Mouse (Mus musculus): ENCODE measurements at regions not wholly inside any gene's neighbourhood (a gene's known extent, or its start where the extent isn't known, plus 50 kb on each side); places are given as distances from the start of the nearest gene placed in this dataset.

DNA sequence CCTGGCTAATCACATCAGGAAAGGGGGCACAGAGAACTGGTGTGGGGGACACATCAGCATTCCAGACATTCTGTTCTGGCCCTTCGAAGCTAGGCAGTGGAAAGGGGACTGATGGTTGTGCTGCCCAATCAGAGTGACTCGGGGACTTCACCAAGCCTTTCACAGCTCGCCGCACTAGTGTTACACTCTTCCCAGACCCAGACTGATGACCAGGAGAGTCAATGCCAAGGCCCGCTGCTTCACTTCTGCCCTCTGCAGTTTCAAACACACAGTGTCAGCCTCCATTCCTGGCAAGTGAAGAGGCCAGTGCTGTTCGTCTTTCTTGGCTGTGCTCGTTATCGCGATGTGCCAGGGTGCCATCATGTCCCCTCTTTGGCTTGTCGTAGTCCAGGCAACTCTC lies 121.7 kb upstream of the Gm10181 start:
- Histone ChIP-seq H3K4me3 (no peak overlapping the region), H3K4me1 (replicated peaks) (peaks cover 12% of the 10 kb centered on the region; the same call in 1 of the 2 replicates), H3K9me3 (no peaks in the 10 kb centered on the region), H3K27me3 (ENCODE audit: insufficient read depth, poor library complexity, severe bottlenecking) (no peaks in the 10 kb centered on the region), H3K27ac (no peak overlapping the region), H3K36me3 (no peaks in the 10 kb centered on the region)
- WGBS: 77% methylated on average over 10 of the region's 10 CpGs
- no peak for DNase-seq (ENCODE audit: low spot score)

DNA sequence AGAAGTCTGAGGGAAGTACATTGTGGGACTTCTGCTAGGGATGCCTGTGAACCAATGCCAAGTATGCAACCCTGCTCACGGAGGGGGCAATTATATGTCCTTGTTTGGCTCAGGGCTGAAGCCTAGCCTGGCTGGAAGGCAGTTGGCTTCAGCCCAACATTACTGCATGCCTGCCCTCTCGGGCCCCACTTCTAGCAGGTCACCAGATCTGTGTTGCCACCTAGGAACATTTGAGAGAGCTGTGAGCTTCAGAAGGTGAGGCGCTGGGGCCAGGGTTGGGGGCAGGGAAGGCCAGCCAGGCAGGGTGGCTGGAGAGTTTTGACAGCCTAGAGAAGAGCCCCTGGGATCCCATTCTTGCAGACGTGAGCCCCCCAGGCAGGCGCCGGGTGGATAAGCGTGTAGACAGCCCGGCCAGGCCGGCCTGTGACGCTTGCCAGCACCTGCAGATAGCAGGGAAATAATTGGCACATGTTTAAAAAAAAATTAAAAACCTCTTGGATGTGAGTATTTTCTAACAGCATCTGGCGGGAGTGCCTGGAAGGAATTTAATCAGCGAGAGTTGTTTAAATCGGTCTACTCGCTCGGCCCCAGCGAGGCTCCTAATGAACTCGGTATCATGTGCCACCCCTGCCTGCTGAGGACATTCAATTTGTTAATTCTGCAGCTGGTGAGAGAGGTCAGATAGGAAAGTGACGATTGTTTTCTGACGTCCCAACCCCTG lies 115.0 kb upstream of the Gm10181 start:
- no peaks in the 10 kb centered on the region for H3K36me3 ChIP-seq
- peak overlapping the region; percentile 70; the same call in 1 of the 2 replicates for H3K27ac ChIP-seq
- H3K27me3 ChIP-seq (ENCODE audit: insufficient read depth, poor library complexity, severe bottlenecking): peaks cover 13% of the 10 kb centered on the region
- H3K4me1 ChIP-seq (replicated peaks): peaks cover 21% of the 10 kb centered on the region
- WGBS: 10% methylated on average over 19 of the region's 19 CpGs
- peak overlapping the region; percentile 20 for H3K4me3 ChIP-seq
- no peaks in the 10 kb centered on the region for H3K9me3 ChIP-seq
- peak; percentile 23 for DNase-seq (ENCODE audit: low spot score)

DNA sequence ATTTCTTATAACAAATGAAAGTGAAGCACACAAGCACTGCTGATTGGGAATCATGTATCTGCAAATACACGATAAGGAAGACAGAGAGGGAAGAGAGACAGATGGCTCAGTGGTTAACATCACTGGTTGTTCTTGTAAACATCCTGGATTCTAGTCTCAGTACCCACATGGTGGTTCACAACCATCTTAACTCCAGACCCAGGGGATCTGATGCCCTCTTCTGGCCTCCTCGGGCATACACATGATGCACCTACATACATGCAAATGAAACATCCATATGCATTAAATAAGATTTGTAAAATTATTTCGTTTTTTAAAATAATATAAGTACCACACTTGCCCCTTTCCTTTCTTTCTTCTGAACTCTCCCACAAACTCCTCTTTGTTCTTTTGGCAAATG lies 106.4 kb upstream of the Gm10181 start:
- Histone ChIP-seq H3K36me3 (no peaks in the 10 kb centered on the region), H3K27ac (no peak overlapping the region), H3K27me3 (ENCODE audit: insufficient read depth, poor library complexity, severe bottlenecking) (no peaks in the 10 kb centered on the region), H3K4me1 (replicated peaks) (no peaks in the 10 kb centered on the region), H3K4me3 (no peak overlapping the region), H3K9me3 (no peaks in the 10 kb centered on the region)
- DNase-seq (ENCODE audit: low spot score): no peak
- 66% methylated on average over 3 of the region's 3 CpGs for WGBS

DNA sequence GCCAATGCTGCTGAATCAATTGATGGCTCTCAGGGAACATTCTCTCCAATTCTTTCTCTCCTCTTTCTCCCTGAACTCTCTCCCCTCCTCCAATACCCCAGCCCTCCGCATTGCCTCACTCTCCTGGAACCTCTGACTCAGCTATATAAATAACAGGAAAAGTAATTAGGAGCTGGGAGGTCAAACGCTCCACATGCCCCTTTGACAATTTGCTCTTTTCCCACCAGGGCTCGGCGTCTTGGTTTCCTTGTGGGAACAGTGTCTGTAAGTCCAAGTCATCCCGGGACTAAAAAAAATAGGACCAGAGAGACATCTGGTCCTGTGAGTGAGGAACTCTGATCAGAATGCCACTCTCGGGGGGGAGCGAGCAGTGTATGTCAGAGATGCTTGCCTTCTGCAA lies 94.7 kb upstream of the Gm10181 start:
- WGBS: 56% methylated on average over 7 of the region's 7 CpGs
- Histone ChIP-seq H3K4me3 (no peak overlapping the region), H3K27me3 (ENCODE audit: insufficient read depth, poor library complexity, severe bottlenecking) (no peaks in the 10 kb centered on the region), H3K36me3 (no peaks in the 10 kb centered on the region), H3K27ac (no peak overlapping the region), H3K4me1 (replicated peaks) (peaks cover 6% of the 10 kb centered on the region; the same call in 1 of the 2 replicates), H3K9me3 (no peaks in the 10 kb centered on the region)
- no peak for DNase-seq (ENCODE audit: low spot score)

DNA sequence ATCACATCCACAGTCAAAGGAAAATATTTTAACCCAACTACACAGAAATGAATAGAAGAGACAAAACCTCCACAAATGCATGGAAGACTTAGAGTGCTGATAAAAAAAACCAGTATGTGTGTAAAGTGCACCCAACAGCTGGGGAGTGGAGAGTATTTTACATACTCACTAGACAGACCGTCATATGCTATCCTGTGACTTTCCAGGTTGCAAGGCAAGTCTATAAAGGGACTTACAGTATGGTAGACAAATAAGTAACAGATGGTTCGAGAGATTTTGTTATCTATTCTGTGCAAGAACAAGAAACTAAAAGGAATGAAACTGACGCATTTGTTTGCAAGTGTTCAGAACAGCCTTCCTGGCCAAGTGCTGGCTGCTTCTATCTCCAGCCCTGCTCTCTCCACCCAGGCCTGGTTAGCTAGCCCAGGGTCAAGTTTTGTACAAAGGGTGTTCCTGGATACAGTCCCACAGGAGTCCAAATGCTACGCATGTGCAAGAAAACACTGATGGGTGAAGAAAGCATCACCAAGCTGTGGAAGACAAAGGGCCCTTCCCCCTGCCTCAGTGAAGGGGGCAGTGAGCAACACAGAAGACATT lies 68.0 kb upstream of the Gm10181 start:
- Histone ChIP-seq H3K27ac (no peak overlapping the region), H3K9me3 (no peaks in the 10 kb centered on the region), H3K36me3 (no peaks in the 10 kb centered on the region), H3K4me3 (no peak overlapping the region), H3K4me1 (replicated peaks) (no peaks in the 10 kb centered on the region), H3K27me3 (ENCODE audit: insufficient read depth, poor library complexity, severe bottlenecking) (no peaks in the 10 kb centered on the region)
- 82% methylated on average over 4 of the region's 4 CpGs for WGBS
- no peak for DNase-seq (ENCODE audit: low spot score)

DNA sequence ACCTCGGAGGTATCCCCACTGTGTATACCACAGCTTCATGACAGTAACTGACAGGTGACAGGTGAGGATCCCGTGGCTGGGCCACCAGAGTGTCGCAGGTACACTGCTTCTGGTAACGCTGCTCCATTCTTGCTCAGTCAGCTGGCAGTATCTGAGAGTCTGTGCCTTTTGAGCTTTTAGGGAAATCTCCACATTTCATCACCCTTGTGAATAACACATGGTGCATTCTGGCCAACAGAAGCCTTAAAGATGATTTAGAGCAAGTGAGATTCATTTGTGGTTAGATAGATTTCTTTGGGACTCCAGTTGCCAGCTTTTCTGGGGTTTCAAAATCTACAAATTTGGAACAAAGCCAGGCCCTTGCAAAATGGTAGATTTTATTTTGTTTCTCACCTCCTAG lies 66.8 kb upstream of the Gm10181 start:
- no peak overlapping the region for H3K27ac ChIP-seq
- no peak for DNase-seq (ENCODE audit: low spot score)
- H3K4me1 ChIP-seq (replicated peaks): no peaks in the 10 kb centered on the region
- no peaks in the 10 kb centered on the region for H3K9me3 ChIP-seq
- no peaks in the 10 kb centered on the region for H3K36me3 ChIP-seq
- 79% methylated on average over 4 of the region's 4 CpGs for WGBS
- H3K4me3 ChIP-seq: no peak overlapping the region
- H3K27me3 ChIP-seq (ENCODE audit: insufficient read depth, poor library complexity, severe bottlenecking): no peaks in the 10 kb centered on the region

DNA sequence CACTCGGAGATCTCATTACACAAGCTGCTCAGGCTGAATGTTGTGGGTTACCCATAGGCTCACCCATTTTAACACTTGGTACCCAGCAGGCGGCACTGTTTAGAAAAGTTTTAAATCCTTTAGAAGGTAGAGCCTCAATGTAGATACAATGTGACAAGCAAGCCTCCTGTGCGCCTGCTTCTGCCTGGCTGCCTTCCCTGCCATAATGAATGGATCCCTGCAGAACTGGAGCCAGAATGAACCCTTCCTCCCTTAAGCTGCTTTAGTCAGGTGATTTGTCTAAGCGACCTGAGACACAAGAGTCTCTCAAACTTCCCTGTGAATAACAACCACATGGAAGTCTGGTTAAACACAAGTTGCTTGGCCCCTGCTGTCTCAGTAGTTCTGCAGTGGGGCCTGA lies 64.7 kb upstream of the Gm10181 start:
- no peak for DNase-seq (ENCODE audit: low spot score)
- H3K27ac ChIP-seq: no peak overlapping the region
- no peak overlapping the region for H3K4me3 ChIP-seq
- WGBS: 57% methylated on average over 4 of the region's 4 CpGs
- no peaks in the 10 kb centered on the region for H3K4me1 ChIP-seq (replicated peaks)
- H3K9me3 ChIP-seq: no peaks in the 10 kb centered on the region
- no peaks in the 10 kb centered on the region for H3K27me3 ChIP-seq (ENCODE audit: insufficient read depth, poor library complexity, severe bottlenecking)
- no peaks in the 10 kb centered on the region for H3K36me3 ChIP-seq

DNA sequence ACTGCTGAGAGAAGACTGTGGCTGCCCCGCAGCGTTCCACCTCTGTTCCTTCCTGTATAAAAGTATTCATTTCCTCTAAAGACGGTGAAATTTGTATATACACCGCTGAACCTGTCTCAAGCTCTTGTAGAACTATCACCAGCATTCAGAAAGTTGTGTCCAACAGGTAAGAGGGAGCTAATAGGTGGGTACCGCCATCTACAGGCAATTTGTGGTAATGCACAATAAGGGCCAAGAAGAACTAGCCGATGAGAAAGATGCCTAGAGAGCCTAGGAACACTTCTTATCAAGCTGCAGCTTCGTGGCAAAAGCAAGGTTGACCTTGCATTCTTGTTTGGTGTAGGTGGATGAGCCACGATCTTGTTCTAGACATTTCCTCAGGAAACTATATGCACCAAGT lies 61.6 kb upstream of the Gm10181 start:
- Histone ChIP-seq H3K9me3 (no peaks in the 10 kb centered on the region), H3K4me1 (replicated peaks) (no peaks in the 10 kb centered on the region), H3K36me3 (no peaks in the 10 kb centered on the region), H3K4me3 (no peak overlapping the region), H3K27me3 (ENCODE audit: insufficient read depth, poor library complexity, severe bottlenecking) (no peaks in the 10 kb centered on the region), H3K27ac (no peak overlapping the region)
- peak; percentile 65 for DNase-seq (ENCODE audit: low spot score)
- 8% methylated on average over 8 of the region's 8 CpGs for WGBS

DNA sequence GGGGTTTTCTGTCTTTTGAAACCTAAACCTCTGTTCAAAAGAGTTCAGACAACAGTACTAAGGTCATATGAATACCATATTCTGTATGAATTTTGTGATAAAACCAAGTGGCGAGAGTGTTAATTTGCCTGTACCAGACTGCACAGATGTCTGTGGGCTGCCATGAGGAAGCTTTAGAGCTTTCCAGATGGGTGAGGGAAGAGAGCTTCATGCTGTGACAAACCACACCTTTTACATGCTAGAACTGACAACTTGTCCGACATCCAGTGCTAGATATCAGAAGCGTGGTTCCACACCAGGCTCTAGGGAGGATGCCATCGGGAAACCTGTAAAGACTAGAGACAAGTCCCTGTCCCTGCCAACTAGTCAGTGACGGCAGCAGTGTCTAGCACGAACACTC lies 60.9 kb upstream of the Gm10181 start:
- no peaks in the 10 kb centered on the region for H3K9me3 ChIP-seq
- no peaks in the 10 kb centered on the region for H3K36me3 ChIP-seq
- H3K4me1 ChIP-seq (replicated peaks): no peaks in the 10 kb centered on the region
- H3K27ac ChIP-seq: no peak overlapping the region
- no peak overlapping the region for H3K4me3 ChIP-seq
- no peaks in the 10 kb centered on the region for H3K27me3 ChIP-seq (ENCODE audit: insufficient read depth, poor library complexity, severe bottlenecking)
- DNase-seq (ENCODE audit: low spot score): no peak
- 73% methylated on average over 6 of the region's 6 CpGs for WGBS

DNA sequence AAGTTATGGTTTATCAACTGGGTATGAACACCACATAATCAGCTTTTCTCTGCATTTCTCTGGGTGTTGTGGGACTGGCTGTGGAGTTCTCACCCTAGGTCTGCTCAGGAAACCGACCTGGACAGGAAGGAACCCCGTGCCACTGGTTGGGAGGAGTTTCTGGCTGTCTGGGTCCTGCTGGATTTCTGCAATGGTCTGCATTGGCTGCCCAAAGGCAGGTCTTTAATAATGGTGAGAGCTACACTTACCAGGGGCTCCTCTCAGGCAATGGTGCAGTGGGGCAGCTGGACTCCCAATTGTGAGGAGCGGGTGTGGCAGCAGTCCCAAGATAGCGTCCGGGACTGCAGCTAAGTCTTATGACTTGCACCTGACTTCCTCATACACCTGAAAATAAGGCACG lies 57.8 kb upstream of the Gm10181 start:
- 91% methylated on average over 6 of the region's 6 CpGs for WGBS
- no peak for DNase-seq (ENCODE audit: low spot score)
- H3K4me3 ChIP-seq: no peak overlapping the region
- H3K4me1 ChIP-seq (replicated peaks): no peaks in the 10 kb centered on the region
- no peaks in the 10 kb centered on the region for H3K36me3 ChIP-seq
- no peak overlapping the region for H3K27ac ChIP-seq
- no peaks in the 10 kb centered on the region for H3K27me3 ChIP-seq (ENCODE audit: insufficient read depth, poor library complexity, severe bottlenecking)
- H3K9me3 ChIP-seq: no peaks in the 10 kb centered on the region
